Mouse (Mus musculus): Measurements from ENCODE around the gene Nubp2.

DNA sequence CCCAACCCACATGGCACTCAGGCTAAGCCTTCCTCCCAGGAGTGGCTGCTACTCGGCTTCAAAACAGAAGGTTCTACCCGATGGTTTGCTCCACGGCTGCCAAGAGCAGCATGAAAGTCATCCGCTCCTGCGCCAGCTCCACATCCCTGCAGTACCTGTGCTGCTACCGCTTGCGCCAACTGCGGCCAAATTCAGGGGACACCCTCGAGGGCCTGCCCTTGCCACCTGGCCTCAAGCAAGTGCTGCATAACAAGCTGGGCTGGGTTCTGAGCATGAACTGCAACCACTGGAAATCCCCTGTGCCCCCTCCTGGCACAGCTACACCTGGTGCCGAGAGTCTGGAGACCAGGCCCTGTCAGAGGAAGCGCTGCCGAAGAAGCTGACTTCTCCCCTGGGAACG lies 5.2 kb upstream of the Nubp2 start:
- no peak for TF ChIP-seq CTCF (IDR thresholded peaks at IDR 0.05; ENCODE audit: insufficient read depth, low read length)
- TF ChIP-seq POLR2A (IDR thresholded peaks at IDR 0.05; ENCODE audit: borderline replicate concordance, extremely low read depth, low read depth, low read length): no peak

Measured in lung, adult 2 months (tissue).